Mouse (Mus musculus) lung, postnatal 0 days (tissue): ENCODE measurements around the gene Pfn4.

Source experiments
- CTCF ChIP-seq: IDR thresholded peaks from 2 replicates; pipeline ENCODE4 v1.5.1; 2016; ENCODE audit warnings: antibody characterized with exemption, mild to moderate bottlenecking
- EP300 ChIP-seq: IDR thresholded peaks from 2 replicates; pipeline ENCODE4 v1.6.1; 2016; ENCODE audit warnings: antibody characterized with exemption, mild to moderate bottlenecking, control low read depth

DNA sequence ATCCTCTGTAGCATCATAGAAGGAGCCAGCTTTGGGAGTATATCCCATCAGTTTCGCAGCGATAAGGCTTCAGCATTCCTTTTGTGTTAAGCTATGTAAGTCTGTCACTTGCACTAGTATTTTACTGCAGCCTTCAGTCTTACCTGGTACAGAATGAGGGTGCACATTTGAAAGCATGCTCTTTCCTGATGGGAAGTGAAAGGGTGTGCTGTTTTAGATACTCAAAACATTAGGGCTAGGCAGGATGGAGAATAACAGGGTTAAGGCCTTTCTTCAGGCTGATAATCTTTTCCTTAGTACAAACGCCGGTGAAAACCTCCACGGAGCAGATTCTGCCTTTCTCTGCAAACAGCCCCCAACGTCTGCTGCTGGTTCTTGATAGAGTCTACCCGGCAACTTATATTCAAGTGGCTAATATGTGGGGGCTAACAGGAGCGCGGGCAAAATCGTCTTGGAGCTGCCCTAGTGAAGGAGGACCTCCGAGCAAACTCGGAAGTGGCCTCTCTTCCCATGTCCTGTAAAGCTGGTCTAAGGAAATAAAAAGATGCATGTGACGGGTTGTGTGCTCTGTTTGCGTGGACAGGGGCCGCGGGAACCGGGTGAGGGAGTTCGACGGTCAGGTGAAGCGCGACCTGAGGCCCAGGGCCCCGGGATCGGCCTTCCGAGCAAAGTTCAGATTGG lies 48.0 kb downstream of the Pfn4 start:
- TF ChIP-seq CTCF (no peak), EP300 (no peak)
